Mouse (Mus musculus) cerebellum, adult 9-10 months (tissue): ENCODE data around the gene Hnrnpl.

Experiments used
- DNase-seq: peaks from one replicate; pipeline ENCODE4 v3.0.0; 2022

The Hnrnpl gene

GRCm38 (mm10) chr7:28808221-28808941, at the start of gene Hnrnpl:
Gene Hnrnpl, plus strand, starts transcription at chr7:28808541.
- peak; percentile 78 for DNase-seq

- no peak for DNase-seq
Measured at GRCm38 (mm10) chr7:28758623-28759022, 49.7 kb upstream of the Hnrnpl start.

GRCm38 (mm10) chr7:28761907-28762306, 46.4 kb upstream of the Hnrnpl start:
- DNase-seq: no peak

DNA sequence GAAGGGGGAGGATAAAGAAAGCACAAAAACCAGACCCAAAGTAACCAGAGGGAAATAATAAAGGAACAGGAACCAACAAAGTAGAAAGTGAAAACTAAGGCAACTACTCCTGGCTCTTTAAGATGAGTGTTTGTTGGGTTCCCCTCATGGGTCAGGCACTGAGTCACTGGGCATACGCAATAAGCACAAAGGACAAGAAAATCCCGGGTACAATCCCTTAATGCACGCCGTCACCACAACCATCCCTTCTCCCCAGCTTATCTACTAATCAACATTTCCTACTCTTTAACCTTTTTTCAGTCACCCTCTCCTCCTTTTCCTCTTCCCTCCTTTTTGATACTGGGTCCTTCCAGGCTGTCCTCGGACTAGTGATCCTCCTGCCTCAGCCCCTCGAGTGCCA, 43.1 kb upstream of the Hnrnpl start:
- no peak for DNase-seq

GRCm38 (mm10) chr7:28766173-28766879, 42.0 kb upstream of the Hnrnpl start, which contains the start of gene Sirt2:
Gene Sirt2, plus strand, starts transcription at chr7:28766735.
- peak; percentile 100 for DNase-seq

DNA sequence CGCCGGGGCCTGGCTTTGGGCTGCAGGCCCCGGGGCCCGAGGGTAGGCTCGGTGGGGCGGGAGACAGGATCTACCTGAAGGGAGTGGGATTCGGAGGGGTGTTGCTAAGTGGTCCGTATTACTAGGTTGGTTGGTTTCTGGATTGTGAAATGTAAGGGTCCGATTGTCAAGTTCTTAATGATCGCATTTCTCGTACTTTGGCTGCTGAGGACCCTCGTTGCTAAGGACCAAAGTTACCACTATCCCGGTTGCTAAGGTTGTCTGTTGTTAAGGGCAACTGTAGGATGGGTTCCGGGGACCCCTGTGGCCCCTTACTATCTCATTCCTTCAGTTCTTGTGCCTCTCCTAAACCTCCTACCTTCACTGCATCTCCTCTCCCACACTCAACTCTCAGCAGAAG, 41.4 kb upstream of the Hnrnpl start:
- DNase-seq: no peak

- peak; percentile 61 for DNase-seq
Measured at GRCm38 (mm10) chr7:28767462-28767965, 40.8 kb upstream of the Hnrnpl start, which contains the start of gene Nfkbib. Gene Nfkbib, minus strand, starts transcription at chr7:28767512.

DNA sequence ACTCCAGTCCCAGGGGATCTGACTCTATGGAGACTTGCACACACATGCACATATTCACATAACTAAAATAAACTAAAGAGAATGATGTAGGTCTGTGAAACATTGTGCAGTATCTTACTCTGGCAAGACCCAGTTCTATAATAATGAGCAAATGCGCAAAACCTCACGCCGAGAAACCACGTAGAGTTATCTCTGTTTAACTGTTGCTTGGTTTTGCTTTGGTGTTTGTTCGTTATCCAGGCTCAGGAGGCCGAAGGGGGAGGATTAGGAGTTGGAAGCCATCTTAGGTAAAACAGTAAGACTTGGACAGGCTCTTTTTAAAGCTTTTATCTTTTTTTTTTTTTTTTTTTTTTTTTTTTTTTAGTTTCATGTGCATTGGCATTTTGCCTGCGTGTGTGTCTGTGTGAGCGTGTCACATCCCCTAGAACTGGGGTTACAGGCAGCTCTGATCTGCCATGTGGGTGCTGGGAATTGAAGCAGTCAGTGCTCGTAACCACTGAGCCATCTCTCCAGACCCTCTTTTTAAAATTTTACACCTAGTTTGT, 38.9 kb upstream of the Hnrnpl start:
- DNase-seq: no peak

GRCm38 (mm10) chr7:28770309-28770708, 38.0 kb upstream of the Hnrnpl start:
- no peak for DNase-seq

DNA sequence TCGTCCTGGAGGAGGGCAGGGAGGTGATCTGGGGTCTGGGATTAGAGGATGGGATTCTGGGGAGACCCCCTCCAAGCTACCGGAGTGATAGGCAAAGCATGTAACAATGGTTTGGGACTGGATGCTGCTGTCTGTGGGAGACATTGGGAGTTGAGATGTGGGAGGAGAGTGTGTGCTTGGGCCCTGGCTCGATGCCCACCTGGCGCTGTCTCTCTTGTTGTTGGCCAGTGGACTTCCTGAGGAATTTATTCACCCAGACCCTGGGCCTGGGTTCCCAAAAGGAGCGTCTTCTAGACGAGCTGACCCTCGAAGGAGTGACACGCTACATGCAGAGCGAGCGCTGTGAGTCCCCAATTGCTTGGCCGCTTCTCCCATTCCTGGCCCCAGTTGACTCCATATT, 36.5 kb upstream of the Hnrnpl start:
- DNase-seq: no peak

GRCm38 (mm10) chr7:28773163-28773562, 35.2 kb upstream of the Hnrnpl start:
- no peak for DNase-seq

DNA sequence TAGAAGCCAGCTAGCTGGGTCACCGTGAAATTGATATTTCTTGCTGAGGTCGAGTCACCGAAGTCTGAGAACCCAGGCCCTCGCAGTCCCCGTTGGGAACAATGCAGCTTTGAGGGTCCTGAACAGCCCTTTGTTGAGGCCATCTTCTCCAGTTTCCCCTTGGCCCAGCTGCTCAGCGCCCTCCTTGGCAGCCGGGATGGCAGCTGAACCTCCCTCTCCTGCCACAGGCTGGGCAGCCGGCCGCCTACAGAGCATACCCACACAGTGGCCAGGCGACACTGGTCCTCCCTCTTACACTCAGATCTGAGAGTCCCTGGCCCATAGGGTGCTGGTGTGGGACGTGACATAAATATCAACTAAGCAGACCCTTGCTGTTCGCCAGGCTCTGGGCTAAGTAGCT, 34.2 kb upstream of the Hnrnpl start:
- DNase-seq: no peak

DNA sequence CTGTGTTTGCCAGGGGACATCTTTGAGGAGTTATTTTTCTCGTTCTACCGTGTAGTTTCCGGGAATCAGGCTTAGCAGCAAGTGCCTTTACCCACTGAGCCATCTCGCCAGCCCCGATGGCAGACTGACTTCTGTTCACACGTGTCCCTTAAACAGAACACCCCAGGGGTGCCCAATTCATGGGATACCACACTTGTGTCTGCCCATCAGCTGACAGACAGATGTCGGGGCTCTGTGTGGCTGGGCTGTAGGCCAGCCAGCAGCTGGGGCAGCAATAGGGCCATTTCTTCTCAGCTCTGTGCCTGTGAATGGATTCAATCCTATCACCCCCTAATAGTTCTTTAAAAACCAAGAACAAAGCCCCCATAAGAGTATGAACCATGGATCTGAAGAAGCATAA, 33.2 kb upstream of the Hnrnpl start:
- DNase-seq: no peak

GRCm38 (mm10) chr7:28778825-28779224, 29.5 kb upstream of the Hnrnpl start:
- DNase-seq: no peak

- peak; percentile 93 for DNase-seq
Measured at GRCm38 (mm10) chr7:28780067-28780658, 28.2 kb upstream of the Hnrnpl start.

GRCm38 (mm10) chr7:28780857-28781256, 27.5 kb upstream of the Hnrnpl start:
- DNase-seq: no peak

- DNase-seq: no peak
Measured at GRCm38 (mm10) chr7:28781261-28781663, 27.1 kb upstream of the Hnrnpl start.

DNA sequence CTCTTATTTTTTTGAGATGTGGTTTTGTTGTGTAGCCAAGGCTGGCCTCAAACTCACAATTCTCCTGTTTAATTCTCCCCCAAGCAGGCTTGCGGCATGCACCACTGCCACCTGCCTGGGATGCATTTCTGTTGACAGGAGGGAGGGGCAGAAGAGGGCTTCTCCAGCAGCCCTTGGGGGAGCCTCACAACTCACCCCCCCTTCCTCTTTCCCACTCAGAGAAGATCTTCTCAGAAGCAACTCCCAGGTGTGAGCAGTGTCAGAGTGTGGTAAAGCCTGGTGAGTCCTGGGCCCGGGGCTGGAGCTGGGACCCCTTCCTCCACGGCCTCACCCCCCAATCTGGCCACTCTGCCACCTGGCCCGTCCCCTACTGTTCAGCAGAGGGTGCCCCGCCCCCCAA, 23.2 kb upstream of the Hnrnpl start:
- no peak for DNase-seq

DNA sequence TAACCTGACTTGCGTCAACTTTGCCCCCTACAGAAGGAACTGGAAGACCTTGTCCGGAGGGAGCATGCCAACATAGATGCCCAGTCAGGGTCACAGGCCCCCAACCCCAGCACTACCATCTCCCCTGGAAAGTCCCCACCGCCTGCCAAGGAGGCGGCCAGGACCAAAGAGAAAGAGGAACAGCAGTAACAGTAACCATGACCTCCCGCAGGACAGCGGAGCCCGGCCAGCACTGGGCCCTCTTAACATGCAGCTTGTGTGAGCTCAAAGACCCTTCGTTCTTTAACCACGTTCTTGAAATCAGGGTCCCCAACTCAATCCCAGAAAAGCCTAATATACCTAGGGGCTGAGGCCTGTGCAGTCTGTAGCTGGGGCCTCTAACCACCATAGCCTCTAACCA, 20.5 kb upstream of the Hnrnpl start:
- no peak for DNase-seq

- DNase-seq: no peak
Measured at GRCm38 (mm10) chr7:28788307-28789195, 19.8 kb upstream of the Hnrnpl start, which contains the start of gene Rinl. Gene Rinl, plus strand, starts transcription at chr7:28788969.

- DNase-seq: no peak
Measured at GRCm38 (mm10) chr7:28789235-28789634, 19.1 kb upstream of the Hnrnpl start.

DNA sequence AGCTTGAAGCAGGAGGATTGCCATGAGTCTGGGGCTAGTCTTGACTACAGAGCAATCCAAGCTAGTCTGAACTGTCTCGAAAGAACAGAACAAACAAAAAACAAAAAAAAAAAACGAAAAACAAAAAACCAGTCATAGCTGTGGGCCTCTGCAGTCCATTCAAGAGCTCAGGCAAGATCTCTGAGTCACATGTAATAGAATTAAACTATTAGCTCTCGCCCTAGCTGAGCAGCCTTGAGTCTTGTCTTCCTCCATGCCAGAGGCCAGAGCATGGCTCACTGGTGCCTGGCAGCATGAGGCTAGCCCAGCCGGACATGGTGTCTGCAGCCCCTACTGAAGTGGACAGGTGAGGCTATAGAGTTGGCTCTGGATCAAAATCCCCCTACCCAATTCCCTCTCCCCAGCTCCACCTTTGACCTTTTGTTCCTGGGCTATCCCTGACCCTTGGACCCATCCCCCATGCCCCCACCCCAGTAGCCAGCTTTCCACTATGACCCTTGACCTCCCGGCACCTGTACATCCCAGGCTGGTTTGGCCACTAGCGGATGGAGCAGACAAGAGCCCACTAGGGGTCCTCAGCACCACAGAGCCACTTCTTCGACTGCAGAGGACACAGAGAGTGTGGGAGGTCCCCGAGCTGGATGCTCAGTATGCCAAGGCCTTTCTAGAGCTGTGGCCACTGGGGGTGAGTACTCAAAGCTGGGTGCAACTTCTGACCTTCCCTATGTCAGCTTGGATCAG, 18.1 kb upstream of the Hnrnpl start:
- DNase-seq: no peak
